Mouse (Mus musculus): ENCODE measurements around the gene Slc28a1.
"Not testable (repeated sequence)": the region's sequence is repeated elsewhere in the genome, so short reads cannot be mapped to it uniquely, and the experiment has no call there.

Gene Slc28a1

GRCm38 (mm10) chr7:81164411-81164810 is 49.8 kb downstream of the Slc28a1 start:
- no peak for DNase-seq (ENCODE audit: low spot score in 2 of 2)

GRCm38 (mm10) chr7:81167124-81167523 is 52.5 kb downstream of the Slc28a1 start:
- peak in 1 of 2 experiments; percentile 46 for DNase-seq (ENCODE audit: low spot score in 2 of 2)

GRCm38 (mm10) chr7:81169351-81169750 is 54.8 kb downstream of the Slc28a1 start:
- DNase-seq (ENCODE audit: low spot score in 2 of 2), result no peak

GRCm38 (mm10) chr7:81173931-81174330 is 59.3 kb downstream of the Slc28a1 start:
- no peak for DNase-seq (ENCODE audit: low spot score in 2 of 2)

- no peak for DNase-seq (ENCODE audit: low spot score in 2 of 2)
These were observed 60.1 kb downstream of the Slc28a1 start for GRCm38 (mm10) chr7:81174654-81175053.

- DNase-seq (ENCODE audit: low spot score in 2 of 2), result no peak
These were observed 61.7 kb downstream of the Slc28a1 start for GRCm38 (mm10) chr7:81176187-81176769.

- DNase-seq (ENCODE audit: low spot score in 2 of 2), result peak; percentile 28 to 31
These were observed 64.9 kb downstream of the Slc28a1 start for GRCm38 (mm10) chr7:81179494-81179893.

- no peak for DNase-seq (ENCODE audit: low spot score in 2 of 2)
These were observed 68.0 kb downstream of the Slc28a1 start for GRCm38 (mm10) chr7:81182492-81183175.

GRCm38 (mm10) chr7:81183181-81183580 is 68.6 kb downstream of the Slc28a1 start:
- no peak for DNase-seq (ENCODE audit: low spot score in 2 of 2)

GRCm38 (mm10) chr7:81184136-81184535 is 69.5 kb downstream of the Slc28a1 start:
- no peak for DNase-seq (ENCODE audit: low spot score in 2 of 2)

GRCm38 (mm10) chr7:81184651-81185050 is 70.1 kb downstream of the Slc28a1 start:
- DNase-seq (ENCODE audit: low spot score in 2 of 2), result no peak

- DNase-seq (ENCODE audit: low spot score in 2 of 2), result not testable (repeated sequence)
These were observed 71.4 kb downstream of the Slc28a1 start for GRCm38 (mm10) chr7:81186036-81186435.

- no peak for DNase-seq (ENCODE audit: low spot score in 2 of 2)
These were observed 74.6 kb downstream of the Slc28a1 start for GRCm38 (mm10) chr7:81189180-81189579.

GRCm38 (mm10) chr7:81195509-81195908 is 80.9 kb downstream of the Slc28a1 start:
- no peak for DNase-seq (ENCODE audit: low spot score in 2 of 2)

GRCm38 (mm10) chr7:81196796-81197195 is 82.2 kb downstream of the Slc28a1 start:
- DNase-seq (ENCODE audit: low spot score in 2 of 2), result no peak

GRCm38 (mm10) chr7:81198538-81198937 is 83.9 kb downstream of the Slc28a1 start:
- DNase-seq (ENCODE audit: low spot score in 2 of 2), result no peak

GRCm38 (mm10) chr7:81199109-81199508 is 84.5 kb downstream of the Slc28a1 start:
- DNase-seq (ENCODE audit: low spot score in 2 of 2), result no peak

GRCm38 (mm10) chr7:81199757-81200156 is 85.2 kb downstream of the Slc28a1 start:
- no peak for DNase-seq (ENCODE audit: low spot score in 2 of 2)

GRCm38 (mm10) chr7:81202389-81202788 is 87.8 kb downstream of the Slc28a1 start:
- no peak for DNase-seq (ENCODE audit: low spot score in 2 of 2)

GRCm38 (mm10) chr7:81203576-81203975 is 89.0 kb downstream of the Slc28a1 start:
- not testable (repeated sequence) for DNase-seq (ENCODE audit: low spot score in 2 of 2)

- DNase-seq (ENCODE audit: low spot score in 2 of 2), result peak; percentile 32 to 48
These were observed 94.3 kb downstream of the Slc28a1 start for GRCm38 (mm10) chr7:81208944-81209343.

- DNase-seq (ENCODE audit: low spot score in 2 of 2), result no peak
These were observed 95.5 kb downstream of the Slc28a1 start for GRCm38 (mm10) chr7:81209979-81210685.

GRCm38 (mm10) chr7:81211760-81212159 is 97.2 kb downstream of the Slc28a1 start:
- DNase-seq (ENCODE audit: low spot score in 2 of 2), result no peak

All from frontal cortex, postnatal 36 days (tissue).